Mouse (Mus musculus) neural tube, embryonic 15.5 days (tissue): ENCODE measurements at regions not wholly inside any gene's neighbourhood (a gene's known extent, or its start where the extent isn't known, plus 50 kb on each side); places are given as distances from the start of the nearest gene placed in this dataset.

Source experiments
- ATAC-seq: fragments of 200-750 bp; cut with Nextera tagmentation; 2 replicates; pipeline ENCODE4 v1.8.0; 2017; ENCODE audit warnings: mild to moderate bottlenecking, moderate TSS enrichment, moderate library complexity; ENCODE audit not compliant: low FRiP score
- H3K27ac ChIP-seq: fragments of 300-500 bp; sonication (generic); replicated peaks from 2 replicates; pipeline ENCODE4 v1.5.1; 2015; ENCODE audit warnings: mild to moderate bottlenecking, inconsistent platforms
- H3K27me3 ChIP-seq: fragments of 300-500 bp; sonication (generic); replicated peaks from 2 replicates; pipeline ENCODE4 v1.6.1; 2015; ENCODE audit warnings: inconsistent platforms
- H3K36me3 ChIP-seq: fragments of 300-500 bp; sonication (generic); 2 replicates; pipeline ENCODE4 v1.6.1; 2015; ENCODE audit warnings: inconsistent platforms
- H3K4me1 ChIP-seq: fragments of 300-500 bp; sonication (generic); 2 replicates; pipeline ENCODE4 v1.6.1; 2015; ENCODE audit warnings: inconsistent platforms
- H3K4me2 ChIP-seq: fragments of 300-500 bp; sonication (generic); 2 replicates; pipeline ENCODE4 v1.6.1; 2015; ENCODE audit warnings: inconsistent platforms, mild to moderate bottlenecking, moderate library complexity
- H3K4me3 ChIP-seq: fragments of 300-500 bp; sonication (generic); replicated peaks from 2 replicates; pipeline ENCODE4 v1.5.1; 2015; ENCODE audit warnings: mild to moderate bottlenecking, inconsistent platforms
- H3K9ac ChIP-seq: fragments of 300-500 bp; sonication (generic); replicated peaks from 2 replicates; pipeline ENCODE4 v1.6.1; 2015; ENCODE audit warnings: mild to moderate bottlenecking, inconsistent platforms
- H3K9me3 ChIP-seq: fragments of 300-500 bp; sonication (generic); replicated peaks from 2 replicates; pipeline ENCODE4 v1.6.1; 2016; ENCODE audit warnings: inconsistent platforms
- WGBS: fragments of 180-500 bp; shearing (Covaris S2); methylation state at CpG from one replicate; pipeline ENCODE4 v1.1.7; 2015; ENCODE audit warnings: mixed read lengths; 5-methylcytosine and 5-hydroxymethylcytosine counted together

DNA sequence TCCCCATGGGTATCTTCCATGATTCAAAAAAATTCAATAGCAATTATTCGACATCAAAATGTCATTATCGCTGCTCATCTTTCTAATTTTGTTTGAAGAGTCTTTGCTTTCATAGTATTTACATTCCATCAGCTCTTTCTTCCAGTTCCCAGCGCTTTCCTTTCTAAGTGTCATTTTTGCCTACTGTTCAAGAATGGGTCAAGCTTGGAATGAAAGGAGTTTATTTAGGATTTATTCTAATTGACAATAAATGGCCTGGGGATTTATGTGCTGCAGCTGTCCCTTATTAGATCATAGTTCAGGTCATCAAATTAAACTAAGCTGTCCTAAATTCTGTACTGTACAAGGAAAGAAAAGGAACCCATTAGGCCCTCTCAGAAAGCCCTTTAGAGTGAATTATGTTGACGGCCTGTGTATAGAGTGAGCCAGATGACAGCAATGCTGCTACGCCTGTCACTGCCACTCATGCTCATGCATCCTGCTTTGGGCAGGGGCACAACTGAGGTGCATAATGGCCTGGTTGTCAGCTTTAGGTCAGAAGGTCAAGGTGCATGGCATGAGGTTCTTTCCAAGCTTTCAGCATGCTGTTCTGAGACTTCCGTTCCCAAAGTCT is 860.4 kb upstream of the Slc10a2 start:
- no peak overlapping the region for H3K9ac ChIP-seq
- no peak overlapping the region for H3K4me2 ChIP-seq
- 43% methylated on average over 6 of the region's 6 CpGs for WGBS
- no peaks in the 10 kb centered on the region for H3K36me3 ChIP-seq
- no peaks in the 10 kb centered on the region for H3K4me1 ChIP-seq
- H3K4me3 ChIP-seq = no peak overlapping the region
- no peaks in the 10 kb centered on the region for H3K27me3 ChIP-seq
- no peak for ATAC-seq
- H3K27ac ChIP-seq = no peak overlapping the region
- H3K9me3 ChIP-seq = no peaks in the 10 kb centered on the region

DNA sequence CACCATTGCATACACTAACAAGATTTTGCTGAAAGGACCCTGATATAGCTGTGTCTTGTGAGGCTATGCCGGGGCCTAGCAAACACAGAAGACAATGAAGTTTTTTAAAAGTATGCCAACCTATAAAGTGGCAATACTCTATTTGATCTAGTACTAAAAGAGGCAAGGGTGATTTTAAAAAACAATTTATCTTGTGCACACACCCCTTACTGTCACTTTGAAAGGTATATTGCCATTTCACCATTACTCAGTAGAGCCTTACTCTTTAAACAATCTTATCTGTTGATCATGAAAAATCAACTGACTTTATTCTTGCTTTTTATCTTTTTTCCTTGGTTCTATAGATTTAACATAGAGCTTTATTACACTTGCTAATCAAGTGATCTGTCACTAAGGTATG is 859.1 kb upstream of the Slc10a2 start:
- no peak overlapping the region for H3K27ac ChIP-seq
- ATAC-seq = no peak
- H3K4me2 ChIP-seq = no peak overlapping the region
- H3K27me3 ChIP-seq = no peaks in the 10 kb centered on the region
- no peaks in the 10 kb centered on the region for H3K9me3 ChIP-seq
- no peak overlapping the region for H3K4me3 ChIP-seq
- H3K36me3 ChIP-seq = no peaks in the 10 kb centered on the region
- WGBS = 95% methylated on average over 1 of the region's 1 CpGs
- no peak overlapping the region for H3K9ac ChIP-seq
- no peaks in the 10 kb centered on the region for H3K4me1 ChIP-seq

DNA sequence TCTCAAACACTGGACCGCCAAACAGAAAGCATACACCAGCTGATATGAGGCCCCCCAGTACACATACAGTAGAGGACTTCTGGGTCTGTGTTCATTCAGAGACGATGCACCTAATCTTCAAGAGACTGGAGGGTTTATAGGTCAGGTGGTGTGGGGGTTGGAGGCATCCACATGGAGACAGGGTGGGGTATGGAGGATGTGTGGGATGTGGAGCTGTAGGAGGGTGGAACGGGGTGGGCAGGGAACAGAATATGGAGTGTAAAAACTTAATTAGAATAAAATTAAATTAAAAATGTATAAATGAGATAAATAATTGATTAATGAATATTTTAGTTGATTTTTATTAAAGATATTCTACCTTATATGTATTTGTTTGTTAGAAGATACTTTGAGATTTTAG is 832.9 kb upstream of the Slc10a2 start:
- Histone ChIP-seq H3K9me3 (no peaks in the 10 kb centered on the region; the same call in 1 of the 2 replicates), H3K4me2 (no peak overlapping the region), H3K27me3 (no peaks in the 10 kb centered on the region), H3K27ac (no peak overlapping the region), H3K4me3 (no peak overlapping the region), H3K9ac (no peak overlapping the region), H3K36me3 (no peaks in the 10 kb centered on the region), H3K4me1 (no peaks in the 10 kb centered on the region)
- no peak for ATAC-seq
- 86% methylated on average over 3 of the region's 3 CpGs for WGBS

DNA sequence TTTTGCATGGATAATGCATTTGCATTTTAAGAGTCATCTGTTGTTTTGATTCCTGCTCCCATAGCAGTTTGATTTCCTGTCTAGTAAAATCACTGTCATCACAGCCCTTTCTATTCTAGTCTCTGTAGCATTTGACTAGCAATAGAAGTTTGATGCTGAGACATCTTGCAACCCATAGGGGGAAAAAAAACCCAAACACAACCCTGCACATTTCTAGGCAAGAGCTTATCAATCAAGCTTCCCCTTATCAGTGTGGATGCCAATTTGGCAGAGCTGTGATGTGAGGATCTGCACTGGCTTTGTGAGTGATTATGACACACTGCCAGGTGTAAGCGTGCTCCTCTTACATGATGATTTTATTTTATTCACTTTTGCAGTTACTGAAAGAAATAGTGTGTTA is 813.0 kb upstream of the Slc10a2 start:
- no peaks in the 10 kb centered on the region for H3K9me3 ChIP-seq
- no peaks in the 10 kb centered on the region for H3K36me3 ChIP-seq
- H3K27ac ChIP-seq = no peak overlapping the region
- H3K4me1 ChIP-seq = no peaks in the 10 kb centered on the region
- 78% methylated on average over 1 of the region's 1 CpGs for WGBS
- H3K4me2 ChIP-seq = no peak overlapping the region
- no peak for ATAC-seq
- H3K4me3 ChIP-seq = no peak overlapping the region
- H3K9ac ChIP-seq = no peak overlapping the region
- no peaks in the 10 kb centered on the region for H3K27me3 ChIP-seq
